Mouse (Mus musculus) limb, embryonic 13.5 days (tissue): Measurements from ENCODE around the gene Cerk. TPM values are rescaled to one million over a fixed set of nuclear protein-coding genes. Genes with fewer than 3 reads are reported as not detected.

Experiments
- ATAC-seq: fragments of 200-750 bp; cut with Nextera tagmentation; 2 replicates; pipeline ENCODE4 v1.8.0; 2017; ENCODE audit warnings: low read depth, moderate number of reproducible peaks, moderate TSS enrichment; ENCODE audit not compliant: low FRiP score
- H3K27ac ChIP-seq: fragments of 300-500 bp; sonication (generic); 2 replicates; pipeline ENCODE4 v1.5.1; 2015; ENCODE audit warnings: inconsistent platforms, mild to moderate bottlenecking, moderate library complexity
- H3K27me3 ChIP-seq: fragments of 300-500 bp; sonication (generic); 2 replicates; pipeline ENCODE4 v1.6.1; 2015; ENCODE audit warnings: mild to moderate bottlenecking, inconsistent platforms
- H3K36me3 ChIP-seq: fragments of 300-500 bp; sonication (generic); 2 replicates; pipeline ENCODE4 v1.6.1; 2015; ENCODE audit warnings: inconsistent platforms, mild to moderate bottlenecking, moderate library complexity
- H3K4me1 ChIP-seq: fragments of 300-500 bp; sonication (generic); 2 replicates; pipeline ENCODE4 v1.6.1; 2015; ENCODE audit warnings: inconsistent platforms
- H3K4me2 ChIP-seq: fragments of 300-500 bp; sonication (generic); replicated peaks from 2 replicates; pipeline ENCODE4 v1.6.1; 2015; ENCODE audit warnings: inconsistent platforms, mild to moderate bottlenecking, moderate library complexity
- H3K4me3 ChIP-seq: fragments of 300-500 bp; sonication (generic); 2 replicates; pipeline ENCODE4 v1.5.1; 2015; ENCODE audit warnings: moderate library complexity, mild to moderate bottlenecking, inconsistent platforms
- H3K9ac ChIP-seq: fragments of 300-500 bp; sonication (generic); 2 replicates; pipeline ENCODE4 v1.6.1; 2015; ENCODE audit warnings: mild to moderate bottlenecking, inconsistent platforms
- H3K9me3 ChIP-seq: fragments of 300-500 bp; sonication (generic); 2 replicates; pipeline ENCODE4 v1.6.1; 2016; ENCODE audit warnings: inconsistent platforms
- WGBS: fragments of 180-500 bp; shearing (Covaris S2); methylation state at CpG from one replicate; pipeline ENCODE4 v1.1.7; 2015; 5-methylcytosine and 5-hydroxymethylcytosine counted together
- polyA plus RNA-seq: library from polyadenylated mRNA; unstranded; fragments of >200 nt; fragmentation: Nextera tagmentation; extraction: Ambion mirVana; gene quantifications from 2 replicates; pipeline ENCODE4 v1.2.1, GENCODE M21; 2015

Cerk gene
- polyA plus RNA-seq, 1 experiment from 2014 or later: 18.6 TPM

DNA sequence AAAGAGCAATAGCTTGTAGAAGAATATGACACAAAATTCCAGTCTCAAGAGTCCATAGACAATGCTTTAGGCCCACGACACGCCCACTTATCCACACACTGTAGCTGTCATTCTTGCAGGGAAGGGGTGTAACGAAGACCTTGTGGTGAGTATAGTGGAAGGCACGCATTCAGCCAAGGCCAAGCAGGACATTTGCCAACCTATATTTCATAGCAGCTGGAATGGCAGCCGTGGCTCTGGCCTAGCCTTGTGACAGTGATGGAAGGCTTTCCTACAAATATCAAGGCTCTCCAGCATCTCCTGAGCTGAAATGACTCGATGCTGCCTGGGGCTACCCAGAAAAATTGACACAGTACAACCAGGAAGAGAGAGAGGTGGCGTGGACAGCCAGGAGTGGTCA, 40.9 kb downstream of the Cerk start:
- no peaks in the 10 kb centered on the region for H3K27me3 ChIP-seq
- ATAC-seq: no peak
- no peak overlapping the region for H3K9ac ChIP-seq
- no peak overlapping the region for H3K27ac ChIP-seq
- H3K4me1 ChIP-seq: no peaks in the 10 kb centered on the region
- WGBS: 86% methylated on average over 7 of the region's 7 CpGs
- peaks cover 82% of the 10 kb centered on the region for H3K36me3 ChIP-seq
- H3K4me3 ChIP-seq: no peak overlapping the region
- H3K9me3 ChIP-seq: no peaks in the 10 kb centered on the region
- H3K4me2 ChIP-seq: no peak overlapping the region

DNA sequence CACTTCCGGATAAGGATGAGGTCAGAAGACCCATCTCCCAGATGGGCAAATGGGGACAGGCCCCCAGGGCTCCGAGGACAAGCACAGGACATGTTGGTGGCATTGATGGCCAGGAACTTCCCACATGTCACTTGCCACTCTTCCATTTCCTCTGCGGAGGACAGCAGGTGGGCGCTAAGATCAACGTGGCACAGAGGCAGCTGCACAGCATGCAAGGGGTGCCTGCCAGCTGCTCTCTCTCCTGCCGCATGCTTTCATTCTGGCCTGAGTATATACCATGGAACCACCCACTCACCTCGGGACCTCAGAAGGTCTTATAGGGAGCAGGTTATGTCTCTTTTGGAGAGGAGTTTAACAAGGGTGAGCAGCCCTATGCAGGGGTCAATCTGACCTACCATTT, 41.4 kb downstream of the Cerk start:
- Histone ChIP-seq H3K4me3 (no peak overlapping the region), H3K9ac (no peak overlapping the region), H3K27ac (no peak overlapping the region), H3K36me3 (peaks cover 84% of the 10 kb centered on the region), H3K27me3 (no peaks in the 10 kb centered on the region), H3K9me3 (no peaks in the 10 kb centered on the region), H3K4me2 (no peak overlapping the region), H3K4me1 (no peaks in the 10 kb centered on the region)
- WGBS: 80% methylated on average over 7 of the region's 7 CpGs
- ATAC-seq: no peak

DNA sequence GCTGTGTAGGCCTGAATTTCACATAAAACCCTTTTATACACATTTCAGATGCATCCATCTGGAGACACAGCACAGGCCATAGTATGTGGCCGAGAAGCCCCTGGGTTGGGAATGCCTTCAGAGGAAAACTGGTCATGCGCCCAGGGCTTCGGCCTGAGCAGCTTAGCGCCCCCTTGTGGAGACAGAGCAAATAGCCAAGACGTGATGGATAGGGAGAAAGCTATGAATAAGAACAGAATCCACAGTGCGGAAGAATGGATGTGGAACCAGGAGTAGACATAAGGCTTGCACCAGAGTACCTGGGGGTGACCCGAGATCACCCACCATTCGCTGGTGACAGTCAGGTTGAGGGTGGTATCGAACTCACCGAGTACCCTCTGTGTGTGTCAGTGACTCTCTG, 45.6 kb downstream of the Cerk start:
- peaks cover 59% of the 10 kb centered on the region for H3K36me3 ChIP-seq
- WGBS: 32% methylated on average over 10 of the region's 10 CpGs
- ATAC-seq: no peak
- H3K4me1 ChIP-seq: no peaks in the 10 kb centered on the region
- no peaks in the 10 kb centered on the region for H3K27me3 ChIP-seq
- no peak overlapping the region for H3K9ac ChIP-seq
- no peak overlapping the region for H3K4me3 ChIP-seq
- no peaks in the 10 kb centered on the region for H3K9me3 ChIP-seq
- H3K4me2 ChIP-seq: no peak overlapping the region
- H3K27ac ChIP-seq: no peak overlapping the region

DNA sequence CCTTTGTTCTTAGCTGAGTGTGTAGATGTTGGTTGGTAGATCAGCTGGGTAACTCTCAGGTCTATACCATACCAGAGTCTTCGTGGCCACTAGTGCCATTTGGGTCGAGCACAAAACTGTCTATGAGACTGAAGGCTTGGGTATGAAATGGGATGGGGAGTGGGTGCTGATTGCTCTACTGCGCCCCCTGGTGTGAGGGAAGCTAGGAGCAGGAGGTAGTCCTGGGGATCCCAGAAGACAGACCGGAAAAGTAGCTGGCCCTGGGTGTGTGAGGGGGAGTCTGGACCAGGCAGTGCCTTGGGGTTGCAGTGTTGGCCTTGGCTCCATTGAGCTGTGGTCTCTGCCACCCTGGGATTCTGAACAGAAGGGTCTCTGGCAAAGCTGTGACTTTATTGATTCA, 48.3 kb downstream of the Cerk start:
- WGBS: 67% methylated on average over 4 of the region's 4 CpGs
- Histone ChIP-seq H3K27ac (no peak overlapping the region), H3K4me1 (no peaks in the 10 kb centered on the region), H3K9ac (no peak overlapping the region), H3K4me3 (no peak overlapping the region), H3K36me3 (peaks cover 61% of the 10 kb centered on the region), H3K27me3 (no peaks in the 10 kb centered on the region), H3K4me2 (no peak overlapping the region), H3K9me3 (no peaks in the 10 kb centered on the region)
- ATAC-seq: no peak

DNA sequence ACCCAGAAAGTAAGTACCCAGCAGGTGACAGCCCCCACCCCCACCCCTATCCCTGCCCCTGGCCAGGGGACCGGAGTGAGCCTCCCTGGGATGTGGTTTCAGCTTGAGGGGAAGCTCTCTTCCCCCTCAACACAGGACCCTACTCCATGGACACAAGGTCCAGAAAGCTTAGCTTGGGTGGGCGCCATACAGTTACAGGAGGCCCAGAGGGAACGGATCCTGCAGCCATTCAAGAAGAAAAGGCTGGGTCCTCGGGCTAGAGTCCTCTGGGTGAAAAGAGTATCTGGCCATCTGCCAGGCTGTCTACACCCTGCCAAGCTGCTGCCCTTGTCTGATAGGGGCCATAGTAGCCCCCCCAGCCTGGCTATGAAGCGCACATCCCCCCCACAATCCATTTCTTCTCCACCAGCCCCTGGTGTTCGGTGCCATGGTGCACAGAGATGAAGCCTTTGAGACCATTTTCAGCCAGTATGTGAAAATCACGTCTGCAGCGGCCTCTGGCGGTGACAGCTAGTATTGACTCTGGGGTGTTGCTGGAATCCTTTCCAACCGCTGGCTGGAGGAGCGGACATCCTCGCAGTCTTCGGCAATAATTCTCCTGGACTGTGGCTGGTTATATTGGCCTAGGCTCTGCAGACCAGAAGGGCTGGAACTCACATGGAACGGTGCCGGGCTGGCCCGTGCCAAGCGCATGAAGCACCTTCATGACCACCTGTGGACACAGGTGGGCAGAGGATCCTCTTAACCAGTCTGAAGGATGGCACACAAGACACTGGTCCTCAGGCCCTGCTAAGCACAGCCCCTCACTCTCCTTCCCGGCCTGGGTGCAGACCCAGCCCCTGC, 50.8 kb downstream of the Cerk start:
- no peak overlapping the region for H3K9ac ChIP-seq
- H3K4me3 ChIP-seq: no peak overlapping the region
- no peaks in the 10 kb centered on the region for H3K9me3 ChIP-seq
- H3K4me2 ChIP-seq: no peak overlapping the region
- H3K27me3 ChIP-seq: no peaks in the 10 kb centered on the region
- ATAC-seq: peak; percentile 22; the same call in 1 of the 2 replicates
- H3K36me3 ChIP-seq: peaks cover 66% of the 10 kb centered on the region
- no peak overlapping the region for H3K27ac ChIP-seq
- no peaks in the 10 kb centered on the region for H3K4me1 ChIP-seq
- 45% methylated on average over 18 of the region's 18 CpGs for WGBS

DNA sequence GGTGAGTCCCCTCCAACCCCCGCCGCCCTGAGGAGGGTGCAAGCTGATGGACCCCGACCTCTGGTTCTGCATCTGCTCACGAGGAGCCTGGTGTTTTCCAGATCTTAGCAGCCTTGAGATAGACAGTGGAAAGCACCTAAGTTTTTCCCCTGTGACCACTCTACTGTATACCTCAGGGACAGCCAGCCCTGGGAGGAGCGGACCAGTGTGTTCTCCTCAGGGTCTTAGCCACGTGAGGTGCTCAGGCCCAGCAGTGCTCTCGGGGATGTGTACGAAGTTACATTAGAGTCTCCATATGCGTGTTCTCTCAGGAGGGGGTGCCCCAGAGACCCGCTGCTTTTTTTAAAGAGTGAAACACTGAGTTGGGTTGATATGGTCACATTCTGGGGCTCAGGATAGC, 55.3 kb downstream of the Cerk start:
- Histone ChIP-seq H3K9me3 (no peaks in the 10 kb centered on the region), H3K4me2 (no peak overlapping the region), H3K4me1 (no peaks in the 10 kb centered on the region), H3K27ac (no peak overlapping the region), H3K4me3 (no peak overlapping the region), H3K36me3 (peaks cover 86% of the 10 kb centered on the region), H3K9ac (no peak overlapping the region), H3K27me3 (no peaks in the 10 kb centered on the region)
- ATAC-seq: no peak
- WGBS: 94% methylated on average over 10 of the region's 10 CpGs

DNA sequence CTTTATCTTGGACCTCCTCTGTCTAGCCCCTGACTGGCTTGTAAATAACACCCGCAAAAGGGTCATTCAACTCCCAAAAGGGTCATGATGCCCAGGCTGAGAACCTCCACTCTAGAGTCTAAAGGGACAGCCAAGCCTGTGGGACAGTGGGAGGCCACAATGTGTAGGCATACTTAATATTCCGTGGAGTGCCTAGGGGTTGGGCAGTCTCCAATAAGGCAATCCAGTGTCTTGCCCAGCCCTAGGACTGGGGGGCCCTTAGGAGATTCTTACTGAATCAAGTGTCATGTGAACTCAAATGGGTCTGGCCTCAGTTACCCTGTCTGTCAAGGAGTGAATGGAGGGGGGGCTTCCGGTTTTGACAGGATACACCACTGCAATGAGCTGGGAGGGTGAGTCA, 56.9 kb downstream of the Cerk start:
- H3K9me3 ChIP-seq: no peaks in the 10 kb centered on the region
- 90% methylated on average over 3 of the region's 3 CpGs for WGBS
- H3K27me3 ChIP-seq: no peaks in the 10 kb centered on the region
- no peak overlapping the region for H3K9ac ChIP-seq
- no peak for ATAC-seq
- no peaks in the 10 kb centered on the region for H3K4me1 ChIP-seq
- no peak overlapping the region for H3K4me2 ChIP-seq
- H3K4me3 ChIP-seq: no peak overlapping the region
- H3K27ac ChIP-seq: no peak overlapping the region
- H3K36me3 ChIP-seq: peaks cover 85% of the 10 kb centered on the region

DNA sequence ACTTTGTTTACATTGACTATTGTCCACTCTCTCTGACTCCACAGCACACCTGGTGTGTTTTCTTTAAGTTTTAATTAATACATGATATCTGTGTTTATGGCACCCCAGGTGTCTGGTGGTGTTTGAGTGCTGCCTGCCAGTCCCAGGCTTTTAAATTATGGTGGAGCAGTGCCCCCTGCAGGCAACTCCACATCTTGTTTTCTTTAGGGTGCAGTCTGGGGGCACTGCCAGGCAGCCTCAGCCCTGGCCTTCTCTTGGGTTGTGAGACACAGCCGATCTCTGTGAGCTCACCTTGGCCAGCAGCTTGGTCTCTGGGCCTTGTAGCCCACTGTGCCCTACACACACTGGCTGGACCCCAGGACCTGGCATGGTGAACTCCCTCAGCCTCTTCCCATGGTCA, 61.6 kb downstream of the Cerk start:
- H3K27me3 ChIP-seq: no peaks in the 10 kb centered on the region
- no peaks in the 10 kb centered on the region for H3K9me3 ChIP-seq
- no peak overlapping the region for H3K4me3 ChIP-seq
- H3K4me2 ChIP-seq: no peak overlapping the region
- peaks cover 82% of the 10 kb centered on the region for H3K36me3 ChIP-seq
- H3K4me1 ChIP-seq: no peaks in the 10 kb centered on the region
- no peak overlapping the region for H3K9ac ChIP-seq
- no peak for ATAC-seq
- WGBS: 68% methylated on average over 1 of the region's 1 CpGs
- H3K27ac ChIP-seq: no peak overlapping the region

DNA sequence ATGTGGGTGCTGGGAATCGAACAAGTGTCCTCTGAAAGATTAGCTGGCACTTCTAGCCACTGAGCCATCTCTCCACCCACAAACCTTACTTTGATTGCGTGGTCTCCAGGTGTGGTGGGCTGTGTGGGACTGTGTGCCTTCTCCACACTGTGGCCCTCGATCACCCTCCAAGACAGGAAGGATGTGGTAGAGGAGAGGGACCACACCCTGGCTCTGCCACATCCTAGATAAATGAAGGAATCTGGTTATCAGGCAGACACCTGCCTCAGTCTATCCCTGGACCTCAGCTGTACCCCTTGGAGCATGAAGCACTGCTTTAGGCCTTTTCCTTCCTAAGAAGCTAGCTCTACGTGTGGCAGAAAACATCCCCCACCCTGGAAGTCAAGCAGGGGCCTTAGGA, 62.5 kb downstream of the Cerk start:
- H3K27me3 ChIP-seq: no peaks in the 10 kb centered on the region
- no peak overlapping the region for H3K9ac ChIP-seq
- no peaks in the 10 kb centered on the region for H3K4me1 ChIP-seq
- H3K4me2 ChIP-seq: no peak overlapping the region
- WGBS: 90% methylated on average over 4 of the region's 4 CpGs
- no peaks in the 10 kb centered on the region for H3K9me3 ChIP-seq
- H3K27ac ChIP-seq: no peak overlapping the region
- no peak for ATAC-seq
- no peak overlapping the region for H3K4me3 ChIP-seq
- peaks cover 81% of the 10 kb centered on the region for H3K36me3 ChIP-seq

DNA sequence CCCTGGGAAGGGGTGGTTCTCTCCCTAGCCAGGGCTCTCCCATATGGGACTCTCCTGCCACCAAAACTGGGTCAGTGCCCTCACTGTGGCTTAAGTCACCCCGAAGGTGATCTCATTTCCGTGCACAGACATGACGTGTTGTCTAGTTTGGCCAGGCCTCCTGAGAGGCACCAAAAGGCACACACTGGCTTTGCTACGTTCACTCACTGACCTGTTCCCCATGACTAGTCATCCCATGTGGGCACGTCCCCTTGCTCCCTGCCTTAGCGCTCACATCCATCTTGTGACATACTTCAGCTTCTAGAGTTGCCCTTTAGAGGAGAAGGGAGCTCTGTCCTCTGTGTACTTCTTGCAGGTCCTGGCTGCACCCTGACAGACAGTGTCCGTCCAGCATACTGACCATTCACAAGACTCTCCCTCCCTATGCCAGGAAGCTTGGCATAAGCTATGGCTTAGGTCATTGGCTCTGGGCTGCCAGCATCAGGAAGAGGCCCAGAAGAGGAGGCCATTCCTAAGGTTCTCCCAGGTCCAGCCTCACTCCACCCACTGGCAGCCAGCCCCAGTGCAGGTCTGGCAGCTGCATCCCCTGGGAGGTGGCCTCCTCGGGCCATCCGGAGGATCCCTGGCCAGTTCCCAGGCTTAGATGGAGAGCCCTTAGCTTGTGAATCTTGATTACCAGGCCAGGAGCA, 63.5 kb downstream of the Cerk start:
- peaks cover 9% of the 10 kb centered on the region for H3K4me1 ChIP-seq
- H3K9ac ChIP-seq: no peak overlapping the region; the same call in 1 of the 2 replicates
- H3K4me3 ChIP-seq: no peak overlapping the region
- no peaks in the 10 kb centered on the region for H3K27me3 ChIP-seq
- WGBS: 92% methylated on average over 9 of the region's 9 CpGs
- ATAC-seq: no peak
- no peak overlapping the region for H3K27ac ChIP-seq
- no peaks in the 10 kb centered on the region for H3K9me3 ChIP-seq
- H3K4me2 ChIP-seq: no peak overlapping the region
- H3K36me3 ChIP-seq: peaks cover 74% of the 10 kb centered on the region

DNA sequence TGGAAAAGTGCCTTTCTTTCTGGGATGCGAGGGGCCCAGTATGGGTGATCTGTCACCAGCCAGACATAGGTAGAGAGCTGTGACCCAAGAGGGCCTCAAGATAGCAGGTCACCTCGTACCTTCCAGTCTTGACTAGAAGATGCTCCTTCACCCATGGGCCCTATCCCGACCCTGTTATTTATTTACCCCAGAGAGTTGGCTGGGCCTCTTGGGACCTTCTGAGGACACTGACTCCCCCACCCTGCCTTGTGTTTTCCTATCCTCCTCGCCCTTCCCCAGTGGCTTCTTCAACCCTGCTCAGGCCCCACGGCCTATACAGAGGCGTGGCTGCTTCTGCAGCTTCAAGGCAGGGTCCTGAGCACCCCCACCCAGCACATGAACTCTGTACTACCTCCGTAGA, 66.8 kb downstream of the Cerk start:
- H3K27me3 ChIP-seq: no peaks in the 10 kb centered on the region
- no peak overlapping the region for H3K4me2 ChIP-seq
- H3K9ac ChIP-seq: no peak overlapping the region
- 90% methylated on average over 7 of the region's 7 CpGs for WGBS
- H3K4me1 ChIP-seq: peaks cover 15% of the 10 kb centered on the region
- no peak overlapping the region for H3K4me3 ChIP-seq
- no peak for ATAC-seq
- H3K27ac ChIP-seq: no peak overlapping the region
- H3K36me3 ChIP-seq: peaks cover 53% of the 10 kb centered on the region
- H3K9me3 ChIP-seq: no peaks in the 10 kb centered on the region

DNA sequence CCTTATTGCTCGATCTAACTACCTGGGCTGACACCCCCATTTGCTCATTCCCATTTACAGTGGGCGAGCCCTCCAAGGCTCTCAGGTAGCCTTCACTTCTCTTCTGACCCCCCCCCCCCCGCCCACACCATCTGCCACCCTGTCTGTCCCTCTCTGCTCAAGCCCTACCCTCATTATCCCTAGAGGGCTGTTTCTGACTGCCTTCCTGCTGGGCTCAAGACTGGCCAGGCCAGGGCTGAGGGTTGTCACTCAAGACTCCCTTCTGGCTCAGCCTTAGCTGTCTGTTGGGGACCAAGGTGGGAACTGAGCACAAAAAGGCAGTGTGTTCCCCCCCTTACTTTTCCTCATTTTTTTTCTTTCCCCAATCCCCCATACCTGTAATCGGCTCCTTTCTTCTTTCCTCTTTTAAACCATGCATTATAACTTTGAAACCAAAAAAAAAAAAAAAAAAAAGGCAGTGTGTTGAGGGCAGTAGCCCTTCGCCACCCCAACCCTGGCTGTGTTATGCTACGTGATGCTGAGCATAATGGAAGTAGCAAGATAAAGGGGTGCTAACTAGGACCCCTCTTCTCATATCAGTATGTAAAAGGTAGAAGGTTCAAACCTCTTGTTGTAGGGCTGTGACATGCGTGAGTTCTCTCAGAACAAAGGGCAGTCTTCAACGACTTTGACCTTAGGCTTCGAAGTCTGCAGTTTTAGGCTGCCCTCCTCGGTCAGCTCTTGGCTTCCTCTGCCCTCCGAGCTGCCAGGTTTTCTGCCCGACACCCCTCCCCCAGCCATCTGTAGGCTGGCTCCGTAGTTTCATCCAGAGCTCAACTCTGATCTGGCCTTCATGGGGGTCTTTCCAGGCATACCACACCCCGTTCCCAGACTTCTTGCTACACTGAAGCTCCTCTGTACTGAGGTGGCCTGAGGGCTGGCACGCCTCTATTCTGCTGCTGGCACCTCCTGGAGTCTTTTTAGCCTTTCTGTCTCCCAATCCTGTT, 68.5 kb downstream of the Cerk start:
- Histone ChIP-seq H3K9ac (no peak overlapping the region), H3K27ac (no peak overlapping the region), H3K9me3 (no peaks in the 10 kb centered on the region), H3K27me3 (no peaks in the 10 kb centered on the region), H3K4me2 (no peak overlapping the region), H3K4me1 (peaks cover 28% of the 10 kb centered on the region), H3K4me3 (no peak overlapping the region), H3K36me3 (peaks cover 40% of the 10 kb centered on the region)
- WGBS: 45% methylated on average over 14 of the region's 15 CpGs
- ATAC-seq: no peak
